Mouse (Mus musculus) c-Kit-positive CD71-negative TER-119-negative erythroid progenitor cells, embryonic 14.5 days (primary cell): ENCODE measurements around the gene Fam76a.

ENCODE experiments used
- DNase-seq: peaks from one replicate; pipeline ENCODE4 v3.0.0-alpha.2; 2013; ENCODE audit warnings: low read depth

Fam76a gene

DNA sequence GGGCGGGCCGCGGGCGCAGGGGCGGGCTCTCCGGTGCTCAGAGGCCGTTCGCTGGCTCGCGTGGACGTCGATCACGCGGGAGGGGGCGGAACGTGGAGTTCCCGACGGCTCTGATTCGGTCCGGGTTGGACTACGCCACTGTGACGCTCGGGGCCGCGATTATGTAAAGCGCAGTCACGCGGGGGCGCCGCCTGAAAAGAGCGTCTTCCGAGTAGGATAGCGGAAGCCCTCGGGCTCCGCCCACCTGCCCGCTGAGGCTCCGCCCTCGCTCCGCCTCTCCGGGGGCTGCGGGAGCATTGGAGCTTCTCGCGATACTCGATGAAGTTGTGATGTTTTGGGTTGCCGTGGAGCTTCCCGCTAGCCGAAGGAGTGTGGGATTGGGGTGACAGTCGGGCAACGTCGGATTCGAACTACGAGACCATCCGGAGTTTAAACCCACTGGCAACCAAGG, at the start of gene Fam76a:
TSS of gene Fam76a (minus strand) at position 1 of the 451 bp plus-strand sequence.
- DNase-seq = peak; percentile 99

GRCm38 (mm10) chr4:132972101-132972500, 49.7 kb upstream of the Fam76a start:
- no peak for DNase-seq

DNA sequence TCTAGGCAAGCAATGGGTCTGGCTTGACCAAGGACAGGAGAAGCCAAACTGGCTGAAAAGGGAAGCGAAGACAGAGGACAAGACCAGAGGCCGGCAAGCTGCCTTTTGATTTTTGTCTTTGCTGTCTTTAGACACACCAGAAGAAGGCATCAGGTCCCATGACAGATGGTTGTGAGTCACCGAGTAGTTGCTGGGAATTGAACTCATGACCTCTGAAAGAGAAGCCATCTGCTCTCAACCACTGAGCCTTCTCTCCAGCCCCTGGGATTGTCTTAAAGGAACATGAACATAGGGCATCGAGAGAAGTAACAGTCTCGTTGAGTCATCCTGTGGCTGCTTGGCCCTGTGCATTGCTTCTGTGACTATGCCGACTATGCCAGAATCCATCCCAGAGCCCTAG, 49.2 kb upstream of the Fam76a start:
- no peak for DNase-seq

DNA sequence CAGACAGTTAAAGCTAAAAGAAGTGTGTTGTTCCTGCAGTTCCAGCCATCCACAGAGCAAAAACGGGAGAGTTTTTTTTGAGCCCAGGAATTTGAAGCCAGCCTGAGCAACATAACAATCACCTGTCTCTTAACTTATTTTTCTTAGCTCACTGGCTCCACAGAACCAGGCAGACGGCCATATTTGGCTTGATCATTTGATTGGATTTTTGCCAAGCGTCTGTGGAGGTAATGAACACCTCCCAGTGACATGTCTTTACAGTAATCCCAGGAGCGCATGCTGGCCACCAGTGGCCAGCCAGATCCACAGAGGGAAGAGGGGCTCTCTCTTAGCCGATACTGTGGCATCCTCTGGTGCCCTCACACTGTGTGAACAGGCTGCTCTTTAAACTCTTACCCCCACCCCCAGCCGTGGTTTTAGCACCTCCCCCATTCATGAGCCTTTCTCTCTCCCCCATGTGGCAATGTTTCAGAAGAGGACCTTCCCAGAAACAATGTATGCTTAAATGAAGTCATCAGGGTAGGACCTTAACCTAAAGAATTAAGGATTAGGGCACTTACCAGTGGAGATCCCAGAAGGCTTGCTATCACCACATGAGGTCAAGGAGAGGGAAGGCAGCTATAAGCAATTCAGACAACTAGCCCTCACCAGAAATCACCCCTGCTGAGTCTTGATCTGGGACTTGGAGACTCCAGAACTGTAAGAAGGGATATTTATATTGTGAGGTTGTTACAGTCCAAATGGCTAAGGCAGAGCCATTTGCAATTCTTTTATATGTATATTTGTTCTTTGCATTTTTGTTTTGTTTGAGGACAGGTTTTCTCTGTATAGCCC, 46.0 kb upstream of the Fam76a start:
- no peak for DNase-seq

GRCm38 (mm10) chr4:132964473-132964872, 42.1 kb upstream of the Fam76a start:
- DNase-seq = no peak

DNA sequence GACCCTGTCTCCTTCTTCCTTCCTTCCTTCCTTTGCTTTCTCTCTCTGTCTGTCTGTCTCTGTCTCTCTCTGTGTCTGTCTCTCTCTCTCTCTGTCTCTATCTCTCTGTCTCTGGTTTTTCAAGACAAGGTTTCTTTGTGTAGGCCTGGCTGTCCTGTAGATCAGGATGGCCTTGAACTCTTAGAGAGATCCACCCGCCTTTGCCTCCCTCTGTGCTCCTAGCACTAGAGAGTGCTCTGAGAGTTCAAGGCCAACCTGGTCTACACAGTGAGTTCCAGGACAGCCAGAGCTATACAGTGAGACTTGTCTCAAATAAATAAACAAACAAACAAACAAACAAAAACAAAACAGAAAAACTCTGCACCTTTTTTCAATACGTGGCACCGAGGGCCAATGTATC, 41.7 kb upstream of the Fam76a start:
- DNase-seq = no peak

- no peak for DNase-seq
These were observed 41.1 kb upstream of the Fam76a start for GRCm38 (mm10) chr4:132963436-132963835.

DNA sequence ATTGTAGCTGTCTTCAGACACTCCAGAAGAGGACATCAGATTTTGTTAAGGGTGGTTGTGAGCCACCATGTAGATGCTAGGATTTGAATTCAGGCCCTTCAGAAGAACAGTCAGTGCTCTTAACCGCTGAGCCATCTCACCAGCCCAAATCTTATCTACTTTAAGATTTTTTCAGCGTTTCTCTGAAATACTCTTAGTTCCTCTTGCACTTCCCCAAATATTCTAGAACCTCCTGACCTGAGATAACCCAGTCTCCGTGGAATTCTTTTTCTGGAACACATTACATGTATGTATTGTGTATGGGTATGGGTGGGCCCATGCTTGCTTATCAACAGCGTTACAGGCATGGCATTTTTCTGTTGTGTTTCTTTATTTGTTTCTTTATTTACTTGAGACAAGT, 40.3 kb upstream of the Fam76a start:
- DNase-seq = no peak

DNA sequence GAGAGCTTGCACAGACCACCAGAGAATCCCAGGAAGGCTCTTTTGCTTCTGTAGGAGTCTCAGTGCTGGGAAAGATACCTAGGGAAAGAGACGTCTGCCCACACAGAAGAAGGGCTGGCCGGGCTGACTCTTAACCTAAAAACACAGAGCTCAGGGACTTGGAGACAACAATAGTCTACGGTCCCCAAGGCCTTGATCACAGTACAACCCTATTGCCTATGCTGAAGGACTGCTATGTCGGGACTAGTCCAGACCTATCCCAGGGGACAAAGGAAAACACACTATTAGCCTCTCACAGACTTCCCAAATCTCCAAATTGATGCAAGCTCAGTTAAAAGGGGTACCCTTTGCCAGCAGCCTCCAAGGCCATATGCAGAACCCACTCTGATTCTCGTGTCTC, 39.5 kb upstream of the Fam76a start:
- no peak for DNase-seq

DNA sequence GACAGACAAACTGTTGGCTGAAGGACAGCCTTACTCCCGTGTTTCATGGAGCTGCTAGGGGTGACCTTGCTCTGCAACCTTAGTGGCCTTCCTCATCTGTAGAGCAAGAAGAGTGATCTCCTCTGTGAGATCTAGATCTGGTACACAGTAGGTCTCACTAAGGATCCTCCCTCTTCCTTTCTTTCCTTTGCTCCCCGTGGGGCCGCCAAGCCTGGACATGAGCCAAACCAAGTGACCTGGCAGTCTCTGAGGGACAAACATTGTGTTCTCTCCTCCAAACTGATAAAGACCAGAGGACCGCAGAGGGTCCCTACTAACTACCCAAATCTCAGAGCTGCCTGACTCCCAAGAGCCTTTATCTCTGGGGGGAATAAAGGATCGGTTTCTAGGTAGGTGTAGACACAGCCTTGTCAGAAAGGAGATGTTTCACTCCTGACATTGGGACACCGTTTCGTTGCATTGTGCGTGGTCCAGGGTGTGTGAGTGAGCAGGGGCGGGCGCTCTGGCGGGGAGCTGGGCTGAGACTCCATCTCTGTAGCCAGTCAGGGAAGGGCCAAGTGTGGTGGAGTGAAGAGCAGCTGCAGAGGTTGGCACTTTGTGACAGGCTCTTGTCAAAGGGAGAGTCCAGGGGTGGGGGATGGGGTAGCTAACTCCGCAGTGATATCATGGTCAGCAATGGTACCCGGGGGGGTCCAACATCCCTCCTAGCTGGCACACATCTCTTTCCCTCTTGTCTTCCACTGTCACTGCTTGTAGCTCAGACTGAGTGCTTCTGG, 38.7 kb upstream of the Fam76a start:
- no peak for DNase-seq

DNA sequence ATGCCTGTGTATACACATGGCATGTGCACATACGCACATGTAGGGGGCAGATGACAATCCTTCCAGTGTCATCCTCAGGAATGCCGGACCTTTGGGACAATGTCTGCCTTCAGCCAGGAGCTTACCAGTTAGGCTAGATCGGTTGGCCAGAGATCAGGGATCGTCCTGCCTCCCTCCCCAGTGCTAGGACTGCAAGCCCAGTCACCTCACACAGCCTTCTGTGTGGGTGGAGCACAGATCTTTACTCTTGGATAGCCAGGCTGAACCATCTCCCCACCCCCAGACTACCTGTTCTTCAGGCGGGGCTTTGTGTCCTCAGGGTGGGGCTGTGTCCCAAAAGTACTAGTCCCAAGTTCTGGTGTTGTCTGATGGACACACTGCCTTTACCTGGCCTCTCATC, 38.0 kb upstream of the Fam76a start:
- no peak for DNase-seq

- no peak for DNase-seq
These were observed 37.3 kb upstream of the Fam76a start for GRCm38 (mm10) chr4:132959679-132960045.

- DNase-seq = no peak
These were observed 36.7 kb upstream of the Fam76a start for GRCm38 (mm10) chr4:132958741-132959678.

- DNase-seq = no peak
These were observed 33.0 kb upstream of the Fam76a start for GRCm38 (mm10) chr4:132955395-132955791.

DNA sequence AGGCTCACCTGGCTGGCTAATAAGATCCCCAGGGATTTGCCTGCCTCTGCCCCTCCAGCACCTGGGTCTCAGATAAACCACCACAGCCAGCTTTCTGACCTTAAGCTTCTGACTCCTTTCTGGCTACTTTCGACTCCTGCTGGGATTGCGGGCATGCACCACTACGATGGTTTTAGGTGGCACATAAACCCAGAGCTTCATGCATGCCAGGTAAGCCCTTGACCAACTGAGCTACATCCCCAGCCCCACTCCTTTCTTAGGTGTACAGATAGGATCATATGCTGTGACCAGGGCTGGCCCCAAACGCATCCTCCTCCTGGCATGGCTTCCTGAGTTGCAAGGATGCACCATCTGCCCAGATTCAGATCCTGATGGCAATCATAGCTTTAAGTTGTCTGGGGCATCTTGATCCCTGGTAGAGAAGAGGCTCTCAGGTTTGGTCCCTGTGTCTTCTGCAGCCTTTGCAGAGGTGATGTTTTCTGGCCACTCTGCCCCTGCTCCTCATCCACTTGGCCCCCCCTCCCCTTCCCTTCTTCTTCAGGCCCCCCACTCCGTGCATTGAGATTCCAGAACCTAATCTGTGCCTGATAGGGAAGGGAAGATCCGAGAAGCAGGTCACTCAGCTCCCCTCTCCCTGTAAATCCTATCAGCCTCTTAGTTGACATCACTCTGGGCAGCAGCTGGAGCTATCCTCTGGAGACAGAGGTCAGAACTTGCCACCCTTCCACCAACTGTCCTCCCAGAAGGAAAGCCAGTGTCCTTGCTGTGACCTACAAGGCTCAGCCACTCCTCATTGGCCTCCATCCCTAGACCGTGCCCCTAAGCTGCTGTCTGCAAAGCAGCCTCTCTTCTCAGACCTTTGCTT, 32.4 kb upstream of the Fam76a start:
- no peak for DNase-seq

DNA sequence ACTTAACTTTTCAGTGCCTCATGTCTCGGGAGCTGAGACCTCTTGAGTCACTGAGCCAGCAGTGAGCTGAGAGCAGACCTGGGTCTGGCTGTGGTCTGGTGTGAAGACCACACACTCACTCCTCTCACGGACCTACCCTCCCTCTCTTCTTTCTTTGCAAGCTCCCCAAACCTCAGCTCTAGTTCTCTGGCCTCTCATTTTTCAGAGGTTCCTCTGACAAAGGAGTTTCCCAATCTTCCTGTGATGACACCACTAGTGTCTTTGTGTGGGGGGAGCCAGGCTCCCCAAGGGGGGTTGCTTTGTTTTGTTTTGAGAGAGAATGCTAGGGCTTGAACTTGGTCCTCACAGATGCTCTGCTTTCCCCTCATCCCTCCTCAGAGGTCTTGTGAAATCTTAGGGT, 28.6 kb upstream of the Fam76a start:
- no peak for DNase-seq

- no peak for DNase-seq
These were observed 27.6 kb upstream of the Fam76a start for GRCm38 (mm10) chr4:132949882-132950532.

- DNase-seq = no peak
These were observed 24.0 kb upstream of the Fam76a start for GRCm38 (mm10) chr4:132946047-132947001.

- DNase-seq = peak; percentile 62
These were observed 23.1 kb upstream of the Fam76a start for GRCm38 (mm10) chr4:132945261-132946046.
